20 mouse cellular contexts compared by ENCODE assay signal in genomic region chr3:37648244-37648643, GRCm38 (mm10). TPM values are rescaled to one million over a fixed set of nuclear protein-coding genes. Genes with fewer than 3 reads are reported as not detected.
DNase-seq lines count a peak whose midpoint lies in the region; ATAC-seq and TF ChIP-seq lines count a peak whose summit lies in the region.
"Had no signal": no experiment of that assay in that cellular context is flagged by ENCODE, and none has a peak within 500 bp of the region (broad histone marks: within the 10 kb centered on the region; RNA-seq: fewer than 3 reads in every experiment).

No protein-coding gene starts in this region.

- no peak for TF ChIP-seq POLR2A in testis, adult 2 months (IDR thresholded peaks at IDR 0.05; ENCODE audit: control insufficient read depth, low read depth, low read length)

- TF ChIP-seq CTCF in testis, adult 2 months (IDR thresholded peaks at IDR 0.05; ENCODE audit: control insufficient read depth, insufficient read depth, insufficient replicate concordance, low read depth, low read length) = no peak

- H3K27ac ChIP-seq in testis, adult 2 months (ENCODE audit: control insufficient read depth, insufficient read depth, low read depth, low read length) = no peak overlapping the region
- H3K27ac ChIP-seq in heart, embryonic 12.5 days (ENCODE audit: poor library complexity, severe bottlenecking) = no peak overlapping the region
- H3K27ac ChIP-seq: embryonic facial prominence, embryonic 13.5 days; forebrain, embryonic 12.5 days; hindbrain, embryonic 10.5 days; hindbrain, embryonic 14.5 days had no signal

- peak; percentile 91 for DNase-seq in heart, adult 11 months
- DNase-seq in heart, adult 9 months (ENCODE audit: low spot score in 2 of 2) = no peak
- DNase-seq in kidney, postnatal 10 days = peak; percentile 30
- DNase-seq in kidney, adult 8-10 months = no peak
- DNase-seq in testis, postnatal 14 days (ENCODE audit: low spot score) = no peak
- DNase-seq: adrenal gland, adult 2 months; adrenal gland, postnatal 25 days; cerebellum, adult 18-20 months; cerebellum, adult 9-11 months; cerebellum, postnatal 36 days; gastrocnemius, postnatal 36 days; heart, adult 18-20 months had no signal

- peak overlapping the region; percentile 49; the same call in 1 of the 2 replicates for H3K4me3 ChIP-seq in testis, adult 2 months (ENCODE audit: control insufficient read depth, low read depth, low read length)
- no peak overlapping the region for H3K4me3 ChIP-seq in heart, embryonic 12.5 days
- H3K4me3 ChIP-seq: embryonic facial prominence, embryonic 13.5 days; forebrain, embryonic 12.5 days; hindbrain, embryonic 10.5 days had no signal

- WGBS in heart, embryonic 12.5 days = 66% methylated on average over 13 of the region's 13 CpGs

- no peaks in the 10 kb centered on the region for H3K36me3 ChIP-seq in testis, adult 2 months (ENCODE audit: control insufficient read depth, insufficient read depth, low read length)
- H3K36me3 ChIP-seq in heart, embryonic 12.5 days = peaks cover 11% of the 10 kb centered on the region

- no peaks in the 10 kb centered on the region for H3K27me3 ChIP-seq in testis, adult 2 months (ENCODE audit: control insufficient read depth, insufficient read depth, low read length)
- H3K27me3 ChIP-seq in heart, embryonic 12.5 days (replicated peaks) = peaks cover 19% of the 10 kb centered on the region
- H3K27me3 ChIP-seq: embryonic facial prominence, embryonic 13.5 days had no signal

- peaks cover 4% of the 10 kb centered on the region for H3K4me1 ChIP-seq in testis, adult 2 months (ENCODE audit: control insufficient read depth, insufficient read depth, low read length)
- no peaks in the 10 kb centered on the region for H3K4me1 ChIP-seq in heart, embryonic 12.5 days (replicated peaks)

- H3K9ac ChIP-seq in heart, embryonic 12.5 days = no peak overlapping the region
- H3K9ac ChIP-seq: embryonic facial prominence, embryonic 13.5 days; forebrain, embryonic 12.5 days; hindbrain, embryonic 14.5 days had no signal

- H3K9me3 ChIP-seq in heart, embryonic 12.5 days (replicated peaks) = no peaks in the 10 kb centered on the region
- H3K9me3 ChIP-seq: embryonic facial prominence, embryonic 13.5 days; forebrain, embryonic 12.5 days; hindbrain, embryonic 10.5 days had no signal

- no peak for ATAC-seq in heart, embryonic 12.5 days (ENCODE audit: insufficient number of reproducible peaks, low FRiP score)
- ATAC-seq: forebrain, embryonic 16.5 days had no signal

- no peak overlapping the region for H3K4me2 ChIP-seq in heart, embryonic 12.5 days
- H3K4me2 ChIP-seq: embryonic facial prominence, embryonic 13.5 days; forebrain, embryonic 12.5 days; heart, embryonic 11.5 days; hindbrain, embryonic 14.5 days had no signal

RNA-seq across cellular contexts. Expression of gene Spry1, which starts 8.5 kb away (rescaled TPM):
- polyA plus RNA-seq in testis, adult 2 months (2012; rRNA removed) = 4.3 and 4.6 TPM in 2 replicates
- polyA plus RNA-seq in heart, embryonic 12.5 days (2016; fragmentation: Nextera tagmentation; extraction: Ambion mirVana) = 5.1 and 5.4 TPM in 2 replicates

Comparison
In these comparisons a context has a peak if more than half of its experiments do, and no peak if none do; other contexts are left out.
1. DNase-seq: peak in heart, adult 11 months (single experiment) and kidney, postnatal 10 days (single experiment); none in heart, adult 9 months (0 of 2), kidney, adult 8-10 months (0 of 2) and testis, postnatal 14 days (single experiment).